ENCODE assay signal across 8 mouse cellular contexts in genomic region chr14:18238131-18238749, GRCm38 (mm10). TPM values are rescaled to one million over a fixed set of nuclear protein-coding genes. Genes with fewer than 3 reads are reported as not detected.
A peak's percentile ranks its signal among the peaks of the same experiment; 100 is the strongest.
DNase-seq lines count a peak whose midpoint lies in the region; ATAC-seq lines count a peak whose summit lies in the region.

No protein-coding gene starts in this region.

- no peaks in the 10 kb centered on the region for H3K36me3 ChIP-seq in hindbrain, embryonic 14.5 days (replicated peaks; ENCODE audit: control insufficient read depth, insufficient read depth)

- peak; percentile 97 for DNase-seq in NIH3T3 (ENCODE audit: low read depth)
- DNase-seq in cerebellum, postnatal 10 days: peak; percentile 99
- peak; percentile 97 to 98 for DNase-seq in frontal cortex, postnatal 14 days (ENCODE audit: low spot score in 2 of 2)
- peak; percentile 95 for DNase-seq in hindbrain, embryonic 14.5 days (ENCODE audit: low spot score)
- DNase-seq in layer of hippocampus, postnatal 36 days: peak; percentile 97
- DNase-seq in lung, postnatal 36 days: peak; percentile 99
- DNase-seq in retina, postnatal 1 day: peak; percentile 98
- DNase-seq in urinary bladder, adult 18-20 months (ENCODE audit: low spot score in 2 of 2): peak; percentile 95 to 96

- 0 out of 2 replicates have a peak, but pooled peaks cover 11% of the 10 kb centered on the region for H3K4me1 ChIP-seq in hindbrain, embryonic 14.5 days (replicated peaks; ENCODE audit: control insufficient read depth, insufficient read depth, low read length)

- peak overlapping the region; percentile 69 for H3K4me2 ChIP-seq in hindbrain, embryonic 14.5 days (replicated peaks)

- WGBS in hindbrain, embryonic 14.5 days: under 1% methylated on average over 68 of the region's 71 CpGs

- ATAC-seq in hindbrain, embryonic 14.5 days (ENCODE audit: low FRiP score): peak; percentile 96

- peak overlapping the region; percentile 65 for H3K9ac ChIP-seq in hindbrain, embryonic 14.5 days

- peak overlapping the region; percentile 76 for H3K27ac ChIP-seq in hindbrain, embryonic 14.5 days

- peak overlapping the region; percentile 92 for H3K4me3 ChIP-seq in hindbrain, embryonic 14.5 days (replicated peaks; ENCODE audit: low read length)

- no peaks in the 10 kb centered on the region for H3K27me3 ChIP-seq in hindbrain, embryonic 14.5 days (ENCODE audit: control insufficient read depth, insufficient read depth, low read length)

- H3K9me3 ChIP-seq in hindbrain, embryonic 14.5 days (ENCODE audit: control insufficient read depth, low read length): no peaks in the 10 kb centered on the region

RNA-seq across cellular contexts. Expression of gene Nr1d2, which starts 0.7 kb away (rescaled TPM):
- 7.9 and 9.7 TPM in 2 replicates for polyA plus RNA-seq in hindbrain, embryonic 14.5 days (2014; fragmentation: Nextera tagmentation; extraction: Ambion mirVana)
- total RNA-seq in layer of hippocampus, postnatal 36 days (2021): 10 to 100 TPM; 59.1 to 65.8 TPM

RNA-seq across cellular contexts. Expression of gene Nkiras1, which starts 32.7 kb away (rescaled TPM):
- 50.8 and 53.5 TPM in 2 replicates for polyA plus RNA-seq in hindbrain, embryonic 14.5 days (2014; fragmentation: Nextera tagmentation; extraction: Ambion mirVana)
- 10 to 100 TPM; 85.9 to 86.4 TPM for total RNA-seq in layer of hippocampus, postnatal 36 days (2021)

RNA-seq across cellular contexts. Expression of gene Rpl15, which starts 33.0 kb away (rescaled TPM):
- polyA plus RNA-seq in hindbrain, embryonic 14.5 days (2014; fragmentation: Nextera tagmentation; extraction: Ambion mirVana): 332 and 348 TPM in 2 replicates
- 100 to 1,000 TPM; 390 to 394 TPM for total RNA-seq in layer of hippocampus, postnatal 36 days (2021)

Comparison
In these comparisons a context has a peak if more than half of its experiments do, and no peak if none do; other contexts are left out.
1. Peak in every context shown above with its lines: DNase-seq, ATAC-seq, H3K4me3 ChIP-seq and H3K27ac ChIP-seq.